Mouse (Mus musculus) lung, embryonic 16.5 days (tissue): Measurements from ENCODE around the gene Slc8a3. TPM values are rescaled to one million over a fixed set of nuclear protein-coding genes. Genes with fewer than 3 reads are reported as not detected.

Source experiments
- ATAC-seq: fragments of 200-750 bp; cut with Nextera tagmentation; 2 replicates; pipeline ENCODE4 v1.8.0; 2017; ENCODE audit warnings: low read depth, mild to moderate bottlenecking, moderate library complexity
- H3K27ac ChIP-seq: fragments of 300-500 bp; sonication (generic); 2 replicates; pipeline ENCODE4 v1.5.1; 2014; ENCODE audit warnings: mild to moderate bottlenecking, control low read depth, low read length
- H3K27me3 ChIP-seq: fragments of 300-500 bp; sonication (generic); 2 replicates; pipeline ENCODE4 v1.6.1; 2014; ENCODE audit warnings: low read depth, low read length, mixed read lengths; ENCODE audit not compliant: control insufficient read depth, insufficient read depth
- H3K36me3 ChIP-seq: fragments of 300-500 bp; sonication (generic); 2 replicates; pipeline ENCODE4 v1.6.1; 2014; ENCODE audit warnings: low read length; ENCODE audit not compliant: control insufficient read depth, insufficient read depth
- H3K4me1 ChIP-seq: fragments of 300-500 bp; sonication (generic); replicated peaks from 2 replicates; pipeline ENCODE4 v1.6.1; 2014; ENCODE audit warnings: low read length, mixed read lengths; ENCODE audit not compliant: control insufficient read depth, insufficient read depth
- H3K4me2 ChIP-seq: fragments of 300-500 bp; sonication (generic); 2 replicates; pipeline ENCODE4 v1.6.1; 2014; ENCODE audit warnings: low read depth, low read length, control low read depth
- H3K4me3 ChIP-seq: fragments of 300-500 bp; sonication (generic); 2 replicates; pipeline ENCODE4 v1.5.1; 2014; ENCODE audit warnings: mild to moderate bottlenecking, low read length, control low read depth
- H3K9ac ChIP-seq: fragments of 300-500 bp; sonication (generic); 2 replicates; pipeline ENCODE4 v1.6.1; 2014; ENCODE audit warnings: low read length, control low read depth
- H3K9me3 ChIP-seq: fragments of 300-500 bp; sonication (generic); 2 replicates; pipeline ENCODE4 v1.6.1; 2016; ENCODE audit warnings: low read length; ENCODE audit not compliant: control insufficient read depth
- WGBS: fragments of 180-500 bp; shearing (Covaris S2); extraction: QIAGEN DNeasy Blood & Tissue Kit; methylation state at CpG from one replicate; pipeline ENCODE4 v1.1.7; 2014; 5-methylcytosine and 5-hydroxymethylcytosine counted together
- polyA plus RNA-seq: library from polyadenylated mRNA; unstranded; fragments of >200 nt; fragmentation: Nextera tagmentation; extraction: Ambion mirVana; gene quantifications from 2 replicates; pipeline ENCODE4 v1.2.1, GENCODE M21; 2015

The Slc8a3 gene
- polyA plus RNA-seq, 1 experiment from 2014 or later = 0.69 TPM

DNA sequence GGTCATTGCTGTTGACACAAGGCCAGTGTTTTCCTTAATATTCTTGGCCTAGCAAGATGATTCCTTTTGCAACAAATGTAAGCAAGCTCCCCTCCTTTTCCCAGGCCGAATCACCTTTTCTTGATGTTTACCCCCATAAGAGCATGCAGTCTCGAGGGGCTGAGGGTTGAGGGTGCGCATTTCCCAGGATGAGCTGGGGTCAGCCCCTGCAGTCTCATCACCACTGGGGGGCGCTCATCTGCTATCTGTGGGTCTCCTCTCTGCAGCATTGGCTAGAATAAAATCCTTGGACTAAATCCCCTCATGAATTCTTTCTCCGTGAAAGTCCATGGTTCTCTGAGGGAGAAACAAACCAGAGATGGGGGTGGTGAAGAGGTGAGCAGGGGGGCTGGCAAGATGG is 172.1 kb downstream of the Slc8a3 start:
- no peaks in the 10 kb centered on the region for H3K36me3 ChIP-seq
- ATAC-seq = no peak
- no peak overlapping the region for H3K27ac ChIP-seq
- no peaks in the 10 kb centered on the region for H3K4me1 ChIP-seq
- H3K27me3 ChIP-seq = no peaks in the 10 kb centered on the region
- H3K9me3 ChIP-seq = no peaks in the 10 kb centered on the region
- H3K4me3 ChIP-seq = no peak overlapping the region
- H3K4me2 ChIP-seq = no peak overlapping the region
- no peak overlapping the region for H3K9ac ChIP-seq
- 61% methylated on average over 5 of the region's 5 CpGs for WGBS

DNA sequence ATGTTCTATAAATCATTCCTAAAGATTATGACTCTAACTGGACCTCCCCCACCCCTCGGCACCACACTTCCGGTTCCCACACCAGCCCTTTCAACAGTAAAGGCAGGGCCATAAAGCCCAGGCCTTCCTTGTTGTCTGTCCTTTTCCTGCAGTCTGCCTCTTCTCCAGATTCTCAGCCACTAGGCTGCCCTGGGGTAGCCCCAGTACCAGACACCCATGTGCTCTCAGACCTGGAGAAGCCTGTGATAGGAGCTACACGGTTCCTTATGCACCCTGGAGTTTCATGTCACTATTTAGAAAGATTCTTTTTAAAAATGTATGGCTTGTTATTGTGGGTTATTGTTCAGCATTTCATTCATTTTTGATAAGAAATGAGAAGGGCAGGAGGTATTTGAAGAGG is 172.6 kb downstream of the Slc8a3 start:
- H3K4me3 ChIP-seq = no peak overlapping the region
- no peaks in the 10 kb centered on the region for H3K9me3 ChIP-seq
- no peaks in the 10 kb centered on the region for H3K27me3 ChIP-seq
- ATAC-seq = no peak
- H3K36me3 ChIP-seq = no peaks in the 10 kb centered on the region
- no peak overlapping the region for H3K27ac ChIP-seq
- WGBS = 50% methylated on average over 3 of the region's 3 CpGs
- H3K9ac ChIP-seq = no peak overlapping the region
- H3K4me2 ChIP-seq = no peak overlapping the region
- H3K4me1 ChIP-seq = no peaks in the 10 kb centered on the region

DNA sequence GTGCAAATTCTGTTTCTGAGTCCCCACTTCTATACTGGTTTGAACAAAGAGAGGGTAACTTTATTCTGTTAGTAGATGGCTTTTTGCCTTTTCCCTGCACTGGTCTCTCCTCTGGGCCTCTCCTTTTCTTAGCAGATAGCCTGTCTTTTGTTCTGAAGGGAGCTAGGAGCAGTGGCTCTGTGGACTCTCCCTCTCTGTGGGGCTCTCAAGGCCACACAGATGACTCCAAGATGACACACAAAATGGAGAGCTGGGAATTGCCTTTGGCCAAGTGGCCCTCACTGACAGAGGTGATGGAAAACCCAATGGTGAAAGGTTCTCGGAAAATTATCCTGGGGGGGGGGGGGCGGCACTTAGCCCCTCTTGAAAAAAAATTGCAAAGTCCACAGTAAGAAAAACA is 173.0 kb downstream of the Slc8a3 start:
- H3K9me3 ChIP-seq = no peaks in the 10 kb centered on the region
- no peak overlapping the region for H3K27ac ChIP-seq
- no peak for ATAC-seq
- WGBS = 48% methylated on average over 2 of the region's 2 CpGs
- no peak overlapping the region for H3K9ac ChIP-seq
- no peak overlapping the region for H3K4me2 ChIP-seq
- H3K36me3 ChIP-seq = no peaks in the 10 kb centered on the region
- H3K4me3 ChIP-seq = no peak overlapping the region
- no peaks in the 10 kb centered on the region for H3K27me3 ChIP-seq
- no peaks in the 10 kb centered on the region for H3K4me1 ChIP-seq

GRCm38 (mm10) chr12:81156841-81157240 is 176.1 kb downstream of the Slc8a3 start:
- Histone ChIP-seq H3K4me1 (no peaks in the 10 kb centered on the region), H3K27me3 (no peaks in the 10 kb centered on the region), H3K4me3 (no peak overlapping the region), H3K4me2 (no peak overlapping the region), H3K27ac (no peak overlapping the region), H3K9ac (no peak overlapping the region), H3K36me3 (no peaks in the 10 kb centered on the region), H3K9me3 (no peaks in the 10 kb centered on the region)
- WGBS = 57% methylated on average over 8 of the region's 8 CpGs
- no peak for ATAC-seq

- H3K4me2 ChIP-seq = no peak overlapping the region
- no peak overlapping the region for H3K4me3 ChIP-seq
- H3K9me3 ChIP-seq = no peaks in the 10 kb centered on the region
- H3K36me3 ChIP-seq = no peaks in the 10 kb centered on the region
- H3K27ac ChIP-seq = no peak overlapping the region
- H3K4me1 ChIP-seq = no peaks in the 10 kb centered on the region
- 58% methylated on average over 6 of the region's 6 CpGs for WGBS
- H3K9ac ChIP-seq = no peak overlapping the region
- no peak for ATAC-seq
- no peaks in the 10 kb centered on the region for H3K27me3 ChIP-seq
These were observed 177.3 kb downstream of the Slc8a3 start for GRCm38 (mm10) chr12:81155675-81156074.

DNA sequence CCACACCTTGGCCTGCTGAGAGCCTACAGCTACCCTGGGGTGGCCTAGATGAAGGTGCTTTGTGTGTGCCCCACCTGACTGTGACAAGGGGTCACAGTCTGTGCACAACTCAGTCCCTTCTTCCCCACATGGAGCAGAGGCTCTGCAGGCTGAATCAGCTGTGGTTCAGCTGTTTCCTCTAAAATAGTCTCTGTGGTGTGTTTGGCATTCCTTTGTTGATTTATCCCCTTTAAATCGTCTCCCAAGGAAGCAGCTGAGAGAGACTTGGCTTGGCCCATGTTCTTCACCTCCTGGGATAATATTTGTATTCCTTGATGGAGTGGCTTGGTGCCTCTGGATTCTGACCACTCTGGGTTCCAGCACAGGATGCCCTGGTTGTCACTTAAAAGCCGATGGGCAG is 180.9 kb downstream of the Slc8a3 start:
- no peak overlapping the region for H3K4me3 ChIP-seq
- H3K27me3 ChIP-seq = no peaks in the 10 kb centered on the region
- ATAC-seq = no peak
- no peaks in the 10 kb centered on the region for H3K9me3 ChIP-seq
- 27% methylated on average over 2 of the region's 2 CpGs for WGBS
- no peak overlapping the region for H3K9ac ChIP-seq
- no peak overlapping the region for H3K4me2 ChIP-seq
- no peaks in the 10 kb centered on the region for H3K4me1 ChIP-seq
- H3K36me3 ChIP-seq = no peaks in the 10 kb centered on the region
- H3K27ac ChIP-seq = no peak overlapping the region

DNA sequence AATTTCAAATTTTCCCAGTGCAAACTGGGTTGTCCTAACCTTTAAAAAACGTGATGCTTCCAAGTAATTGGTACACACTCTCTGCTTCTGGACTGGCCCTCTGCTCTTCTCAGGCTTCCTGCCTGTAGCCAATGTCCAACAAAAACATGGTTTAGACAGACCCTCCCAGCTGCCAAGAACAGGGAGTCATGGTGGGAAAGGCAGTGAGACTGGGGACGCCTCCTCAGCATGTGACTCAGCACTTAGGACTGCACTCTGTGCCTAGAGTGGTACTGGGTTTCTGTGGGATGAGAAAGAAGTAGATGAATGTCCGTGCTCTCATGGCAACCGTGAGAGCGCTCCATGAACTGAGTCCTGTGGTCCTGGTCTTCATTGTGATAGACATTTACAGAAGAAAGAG is 182.1 kb downstream of the Slc8a3 start:
- no peak for ATAC-seq
- Histone ChIP-seq H3K4me2 (no peak overlapping the region), H3K36me3 (no peaks in the 10 kb centered on the region), H3K4me3 (no peak overlapping the region), H3K9me3 (no peaks in the 10 kb centered on the region), H3K27ac (no peak overlapping the region), H3K27me3 (no peaks in the 10 kb centered on the region), H3K4me1 (no peaks in the 10 kb centered on the region), H3K9ac (no peak overlapping the region)
- 70% methylated on average over 5 of the region's 5 CpGs for WGBS

- H3K4me1 ChIP-seq = no peaks in the 10 kb centered on the region
- 90% methylated on average over 6 of the region's 6 CpGs for WGBS
- no peaks in the 10 kb centered on the region for H3K36me3 ChIP-seq
- H3K9ac ChIP-seq = no peak overlapping the region
- no peak for ATAC-seq
- no peak overlapping the region for H3K27ac ChIP-seq
- H3K9me3 ChIP-seq = no peaks in the 10 kb centered on the region
- H3K4me2 ChIP-seq = no peak overlapping the region
- no peak overlapping the region for H3K4me3 ChIP-seq
- H3K27me3 ChIP-seq = no peaks in the 10 kb centered on the region
These were observed 185.0 kb downstream of the Slc8a3 start for GRCm38 (mm10) chr12:81147956-81148355.
